Mouse (Mus musculus) kidney, adult 2 months (tissue): ENCODE data around the gene Tenm4. TPM values are rescaled to one million over a fixed set of nuclear protein-coding genes. Genes with fewer than 3 reads are reported as not detected.

ENCODE experiments used
- DNase-seq: peaks from one replicate; pipeline ENCODE4 v3.0.0; 2021
- H3K27ac ChIP-seq: fragments of 200-500 bp; 2 replicates; pipeline ENCODE4 v1.5.1; 2012; ENCODE audit warnings: low read depth, low read length, control low read depth, inconsistent platforms; ENCODE audit not compliant: insufficient read depth
- H3K27me3 ChIP-seq: fragments of 200-500 bp; replicated peaks from 2 replicates; pipeline ENCODE4 v1.6.1; 2012; ENCODE audit warnings: mild to moderate bottlenecking, moderate library complexity, low read length, inconsistent platforms; ENCODE audit not compliant: control insufficient read depth, insufficient read depth
- H3K36me3 ChIP-seq: fragments of 200-500 bp; 2 replicates; pipeline ENCODE4 v1.6.1; 2012; ENCODE audit warnings: mild to moderate bottlenecking, moderate library complexity, low read length, inconsistent platforms; ENCODE audit not compliant: control insufficient read depth, insufficient read depth
- H3K4me1 ChIP-seq: fragments of 200-500 bp; 2 replicates; pipeline ENCODE4 v1.6.1; 2011; ENCODE audit warnings: low read length; ENCODE audit not compliant: control insufficient read depth, insufficient read depth
- H3K4me3 ChIP-seq: fragments of 200-500 bp; 2 replicates; pipeline ENCODE4 v1.5.1; 2011; ENCODE audit warnings: mild to moderate bottlenecking, low read depth, low read length, control low read depth; ENCODE audit not compliant: insufficient read depth
- CTCF ChIP-seq: fragments of 200-500 bp; conservative IDR thresholded peaks from 2 replicates; pipeline ENCODE4 v1.5.1; 2011; ENCODE audit warnings: low read depth, mild to moderate bottlenecking, control low read depth, low read length, moderate library complexity, mixed read lengths; ENCODE audit not compliant: insufficient read depth, insufficient read length
- POLR2A ChIP-seq: fragments of 200-500 bp; IDR thresholded peaks from one replicate; pipeline ENCODE4 v1.6.1; 2011; ENCODE audit warnings: low read depth, low read length, control low read depth
- WGBS: fragments of 180-500 bp; shearing (Covaris S2); methylation state at CpG from one replicate; pipeline ENCODE4 v1.1.7; 2018; 5-methylcytosine and 5-hydroxymethylcytosine counted together
- polyA plus RNA-seq: library from polyadenylated mRNA; depleted of rRNA; stranded (reverse); fragments of >200 nt; gene quantifications from 2 replicates; pipeline ENCODE4 v1.2.3, GENCODE M21; 2012

Tenm4 gene
- polyA plus RNA-seq, 1 experiment: 3.3 TPM

DNA sequence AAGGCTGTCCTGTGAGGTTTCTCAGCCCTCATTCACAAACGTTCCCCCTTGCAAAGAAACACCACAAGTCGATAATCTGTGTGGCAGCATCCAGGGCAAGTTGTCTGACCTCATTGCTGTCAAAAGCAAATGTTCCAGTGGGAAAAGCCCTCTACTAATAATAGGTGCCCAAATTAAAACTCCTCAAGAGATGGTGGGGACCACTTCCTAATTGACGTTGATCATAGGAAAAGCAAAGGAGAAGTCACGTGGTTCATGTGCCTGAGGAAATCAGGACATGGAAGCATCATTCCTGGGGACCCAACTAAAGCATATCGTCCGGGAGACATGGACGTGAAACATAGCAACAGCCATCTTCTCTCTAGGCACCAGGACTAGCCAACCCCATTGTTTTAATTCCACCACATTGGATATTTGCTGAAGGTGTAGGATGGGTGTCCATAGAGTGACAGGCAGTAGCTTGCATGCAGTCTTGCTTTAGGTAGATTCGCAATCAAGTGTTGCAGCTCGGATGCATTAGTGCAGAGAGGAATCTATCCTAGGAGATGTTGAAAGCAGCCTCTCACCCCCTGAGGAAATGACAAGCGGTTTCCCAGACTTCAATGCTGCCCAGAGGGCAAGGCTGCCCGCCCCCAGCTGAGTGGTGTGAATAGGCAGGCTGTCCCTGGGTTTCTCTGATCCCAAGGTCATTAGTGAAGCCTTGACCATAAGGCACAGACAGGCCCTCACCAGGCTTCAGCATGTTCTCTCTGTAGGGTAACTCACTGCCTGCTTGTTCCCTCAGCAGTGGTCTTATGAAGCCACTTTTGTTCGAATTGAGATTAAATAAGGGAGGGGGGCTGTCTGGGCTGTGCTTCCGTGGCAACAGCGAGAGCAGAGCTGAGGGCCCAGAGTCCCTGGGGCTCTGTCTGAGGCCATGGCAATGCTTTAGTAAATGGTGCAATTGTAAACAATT lies 547.4 kb downstream of the Tenm4 start:
- Histone ChIP-seq H3K4me3 (no peak overlapping the region), H3K27ac (no peak overlapping the region), H3K4me1 (no peaks in the 10 kb centered on the region), H3K27me3 (no peaks in the 10 kb centered on the region), H3K36me3 (no peaks in the 10 kb centered on the region)
- 70% methylated on average over 14 of the region's 14 CpGs for WGBS
- no peak for DNase-seq
- TF ChIP-seq CTCF: no peak
- TF ChIP-seq POLR2A: no peak

DNA sequence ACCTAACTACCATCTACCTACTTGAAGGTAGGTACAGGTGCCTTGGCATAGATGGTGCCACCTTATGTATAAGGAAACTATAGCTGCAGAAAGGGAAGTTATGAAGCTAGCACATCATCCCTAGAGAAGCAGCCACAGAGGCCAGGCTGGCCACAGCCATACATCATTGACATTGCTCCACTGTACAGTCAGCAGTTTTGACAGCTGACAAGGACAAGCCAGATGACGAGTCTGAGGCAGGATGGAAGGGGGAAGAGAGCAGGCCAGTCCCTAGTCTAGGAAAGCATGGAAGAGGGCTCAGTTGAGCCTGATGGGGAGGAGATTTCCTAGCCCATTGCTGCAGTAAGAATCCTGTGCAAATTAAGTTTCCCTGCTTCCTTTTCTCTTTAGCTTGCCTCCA lies 548.9 kb downstream of the Tenm4 start:
- Histone ChIP-seq H3K4me1 (no peaks in the 10 kb centered on the region), H3K36me3 (no peaks in the 10 kb centered on the region), H3K27ac (no peak overlapping the region), H3K4me3 (no peak overlapping the region), H3K27me3 (no peaks in the 10 kb centered on the region)
- no peak for DNase-seq
- TF ChIP-seq POLR2A: no peak
- TF ChIP-seq CTCF: no peak
- 63% methylated on average over 1 of the region's 1 CpGs for WGBS

DNA sequence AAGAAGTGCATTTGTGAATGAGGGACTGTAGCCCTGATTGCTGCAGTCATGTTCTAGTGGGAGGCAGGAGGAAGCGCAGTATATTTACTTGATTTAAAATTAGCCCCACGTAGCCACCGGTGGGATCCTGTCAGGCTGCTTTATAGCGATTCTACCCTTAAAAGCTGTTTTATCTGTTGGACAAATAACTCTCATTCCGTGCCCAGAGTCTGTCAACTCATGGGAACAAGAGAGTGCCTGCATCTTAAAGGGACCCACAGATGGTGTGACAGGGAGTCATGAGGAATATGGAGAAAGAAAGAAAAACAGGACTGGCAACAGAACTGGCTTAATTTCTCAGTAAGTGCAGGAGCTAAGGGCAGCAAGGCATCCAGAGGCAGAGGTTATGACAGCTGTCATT lies 549.4 kb downstream of the Tenm4 start:
- DNase-seq: no peak
- Histone ChIP-seq H3K36me3 (no peaks in the 10 kb centered on the region), H3K27ac (no peak overlapping the region), H3K4me1 (no peaks in the 10 kb centered on the region), H3K4me3 (no peak overlapping the region), H3K27me3 (no peaks in the 10 kb centered on the region)
- TF ChIP-seq CTCF (no peak), POLR2A (no peak)
- 63% methylated on average over 5 of the region's 5 CpGs for whole genome bisulfite sequencing

DNA sequence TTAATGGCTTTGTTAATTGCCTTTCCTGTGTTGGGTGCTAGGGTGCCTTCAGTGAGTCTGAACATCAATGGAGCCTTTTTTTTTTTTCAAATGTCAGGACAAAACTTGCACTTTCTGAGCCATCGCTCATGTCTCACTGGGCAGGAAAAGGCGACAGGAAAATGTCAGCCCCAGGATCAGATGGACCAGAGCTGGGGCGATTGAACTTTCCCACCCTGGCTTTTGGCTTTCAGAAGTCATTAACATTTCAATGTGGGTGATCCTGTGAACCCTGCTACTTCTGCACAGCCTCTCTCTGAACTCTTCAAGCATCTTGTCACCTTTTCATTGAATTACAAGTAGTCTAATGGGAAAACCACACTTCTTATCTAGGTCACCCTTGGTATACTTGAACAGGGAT lies 551.8 kb downstream of the Tenm4 start:
- no peak for TF ChIP-seq CTCF
- no peak for TF ChIP-seq POLR2A
- Histone ChIP-seq H3K27me3 (no peaks in the 10 kb centered on the region), H3K36me3 (no peaks in the 10 kb centered on the region), H3K4me3 (no peak overlapping the region), H3K27ac (no peak overlapping the region), H3K4me1 (no peaks in the 10 kb centered on the region)
- DNase-seq: no peak
- WGBS: 51% methylated on average over 3 of the region's 3 CpGs

DNA sequence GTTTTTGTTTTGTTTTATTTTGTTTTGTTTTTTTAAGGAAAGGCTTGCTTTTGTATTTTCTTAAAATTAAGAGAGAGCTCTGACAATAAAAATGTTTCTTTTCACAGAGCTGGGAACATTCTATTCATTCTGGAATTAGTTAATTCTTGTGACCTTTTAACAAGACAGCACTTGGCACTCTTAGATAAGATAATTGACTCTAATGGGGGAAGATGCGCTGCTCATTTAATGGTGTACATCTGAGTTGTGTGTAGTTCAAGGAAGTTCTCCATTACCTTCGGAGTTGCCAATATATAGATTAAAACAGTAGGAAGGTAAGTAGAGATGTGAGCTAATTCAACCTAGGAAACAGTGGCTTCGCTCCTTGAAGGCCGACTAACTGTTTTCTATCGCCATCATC lies 554.6 kb downstream of the Tenm4 start:
- DNase-seq: no peak
- no peaks in the 10 kb centered on the region for H3K36me3 ChIP-seq
- H3K27ac ChIP-seq: no peak overlapping the region
- no peak overlapping the region for H3K4me3 ChIP-seq
- no peaks in the 10 kb centered on the region for H3K4me1 ChIP-seq
- no peak for TF ChIP-seq CTCF
- TF ChIP-seq POLR2A: no peak
- no peaks in the 10 kb centered on the region for H3K27me3 ChIP-seq
- WGBS: 94% methylated on average over 5 of the region's 5 CpGs

DNA sequence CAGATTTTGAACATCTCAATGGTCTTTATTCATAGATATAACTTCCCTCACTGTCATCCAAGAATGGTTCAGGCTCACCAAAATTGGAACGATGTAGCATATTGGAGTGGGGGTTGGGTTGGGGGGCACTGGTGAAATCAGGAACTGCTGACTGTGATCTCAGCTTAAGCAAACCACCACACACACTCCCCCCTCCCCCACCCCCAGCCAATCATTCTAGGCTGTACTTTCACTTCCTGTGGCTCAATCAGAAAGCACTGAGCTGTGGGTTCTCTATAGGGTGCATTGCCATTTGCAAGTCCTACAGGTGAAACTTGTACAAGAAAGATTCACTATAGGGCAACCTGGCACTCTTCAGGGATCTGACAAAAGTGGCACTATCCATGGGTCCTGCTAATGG lies 559.3 kb downstream of the Tenm4 start:
- H3K4me3 ChIP-seq: no peak overlapping the region
- WGBS: 83% methylated on average over 1 of the region's 1 CpGs
- H3K4me1 ChIP-seq: no peaks in the 10 kb centered on the region
- no peaks in the 10 kb centered on the region for H3K36me3 ChIP-seq
- H3K27me3 ChIP-seq: no peaks in the 10 kb centered on the region
- no peak for TF ChIP-seq POLR2A
- no peak for TF ChIP-seq CTCF
- no peak for DNase-seq
- H3K27ac ChIP-seq: no peak overlapping the region

DNA sequence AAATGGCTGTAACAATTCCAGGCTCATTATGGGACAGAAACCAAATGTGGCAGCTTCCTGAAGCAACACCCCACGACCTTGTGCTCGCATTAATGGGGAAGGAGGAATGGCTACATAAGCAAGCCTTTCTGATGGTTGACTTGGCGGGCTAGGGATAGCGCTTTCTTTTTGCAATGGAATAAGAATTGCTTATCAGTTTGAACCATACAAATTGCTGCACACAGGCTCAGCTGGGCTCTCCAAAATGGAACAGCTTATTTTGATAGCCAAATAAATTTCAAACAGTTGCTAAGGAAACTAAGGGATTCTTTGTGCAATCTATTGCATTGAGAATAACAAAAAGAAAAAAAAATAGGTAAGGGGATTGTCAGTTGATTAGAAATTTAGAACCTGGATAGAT lies 560.9 kb downstream of the Tenm4 start:
- WGBS: 87% methylated on average over 4 of the region's 4 CpGs
- no peak overlapping the region for H3K27ac ChIP-seq
- H3K4me3 ChIP-seq: no peak overlapping the region

More for the DNA sequence above, 560.9 kb downstream of the Tenm4 start:
- no peaks in the 10 kb centered on the region for H3K36me3 ChIP-seq
- no peaks in the 10 kb centered on the region for H3K27me3 ChIP-seq
- TF ChIP-seq CTCF (no peak), POLR2A (no peak)
- DNase-seq: no peak
- no peaks in the 10 kb centered on the region for H3K4me1 ChIP-seq
